Mouse (Mus musculus) neural tube, embryonic 10.5 days (tissue): ENCODE measurements at regions not wholly inside any gene's neighbourhood (a gene's known extent, or its start where the extent isn't known, plus 50 kb on each side); places are given as distances from the start of the nearest gene placed in this dataset.

ENCODE experiments used
- DNase-seq: peaks from one replicate; pipeline ENCODE4 v3.0.0-alpha.2; 2017; ENCODE audit warnings: low spot score; ENCODE audit errors: extremely low spot score

GRCm38 (mm10) chr13:92911660-92912284, 67.2 kb downstream of the Mtx3 start:
- DNase-seq: no peak

GRCm38 (mm10) chr13:92912661-92913060, 68.1 kb downstream of the Mtx3 start:
- no peak for DNase-seq

- DNase-seq: no peak
Measured at GRCm38 (mm10) chr13:92914631-92915030, 70.1 kb downstream of the Mtx3 start.

- no peak for DNase-seq
Measured at GRCm38 (mm10) chr13:92915221-92915839, 70.8 kb downstream of the Mtx3 start.

- DNase-seq: no peak
Measured at GRCm38 (mm10) chr13:92915948-92916710, 71.6 kb downstream of the Mtx3 start.

GRCm38 (mm10) chr13:92919882-92920281, 75.3 kb downstream of the Mtx3 start:
- DNase-seq: no peak

- no peak for DNase-seq
Measured at GRCm38 (mm10) chr13:92921936-92922335, 77.4 kb downstream of the Mtx3 start.

GRCm38 (mm10) chr13:92923496-92923895, 78.9 kb downstream of the Mtx3 start:
- no peak for DNase-seq

GRCm38 (mm10) chr13:92924021-92924420, 79.5 kb downstream of the Mtx3 start:
- DNase-seq: no peak

GRCm38 (mm10) chr13:92925196-92925595, 80.6 kb downstream of the Mtx3 start:
- no peak for DNase-seq

GRCm38 (mm10) chr13:92928551-92928950, 84.0 kb downstream of the Mtx3 start:
- no peak for DNase-seq

- DNase-seq: no peak
Measured at GRCm38 (mm10) chr13:92931696-92932095, 87.1 kb downstream of the Mtx3 start.

GRCm38 (mm10) chr13:92939032-92939431, 94.5 kb downstream of the Mtx3 start:
- DNase-seq: no peak

- DNase-seq: no peak
Measured at GRCm38 (mm10) chr13:92940610-92941009, 96.0 kb downstream of the Mtx3 start.

GRCm38 (mm10) chr13:92948560-92948959, 104.0 kb downstream of the Mtx3 start:
- no peak for DNase-seq

- DNase-seq: no peak
Measured at GRCm38 (mm10) chr13:92960031-92960430, 115.5 kb downstream of the Mtx3 start.

- DNase-seq: no peak
Measured at GRCm38 (mm10) chr13:92962625-92963024, 118.1 kb downstream of the Mtx3 start.

- no peak for DNase-seq
Measured at GRCm38 (mm10) chr13:92963351-92963895, 118.9 kb downstream of the Mtx3 start.

GRCm38 (mm10) chr13:92964213-92964743, 119.7 kb downstream of the Mtx3 start:
- DNase-seq: no peak

GRCm38 (mm10) chr13:92967025-92967610, 122.6 kb downstream of the Mtx3 start:
- DNase-seq: no peak

GRCm38 (mm10) chr13:92969579-92969978, 125.0 kb downstream of the Mtx3 start:
- no peak for DNase-seq

- DNase-seq: no peak
Measured at GRCm38 (mm10) chr13:92972891-92973290, 128.3 kb downstream of the Mtx3 start.
